Comparison of ENCODE assay signal across 18 mouse cellular contexts in genomic region chr4:41043961-41044360, GRCm38 (mm10). TPM values are rescaled to one million over a fixed set of nuclear protein-coding genes. Genes with fewer than 3 reads are reported as not detected.
A peak's percentile ranks its signal among the peaks of the same experiment; 100 is the strongest.
DNase-seq lines count a peak whose midpoint lies in the region; ATAC-seq and TF ChIP-seq lines count a peak whose summit lies in the region.
"Had no signal": no experiment of that assay in that cellular context is flagged by ENCODE, and none has a peak within 500 bp of the region (broad histone marks: within the 10 kb centered on the region; RNA-seq: fewer than 3 reads in every experiment).

No protein-coding gene starts in this region.

- no peaks in the 10 kb centered on the region for H3K9me3 ChIP-seq in kidney, embryonic 16.5 days (ENCODE audit: low read length)
- H3K9me3 ChIP-seq in E14TG2a.4 (ENCODE audit: low read length), result no peaks in the 10 kb centered on the region
- H3K9me3 ChIP-seq in MEL (replicated peaks; ENCODE audit: insufficient read depth, low read length), result no peaks in the 10 kb centered on the region
- no peaks in the 10 kb centered on the region for H3K9me3 ChIP-seq in hindbrain, embryonic 14.5 days (ENCODE audit: control insufficient read depth, low read length)
- no peaks in the 10 kb centered on the region for H3K9me3 ChIP-seq in forebrain, postnatal 0 days (ENCODE audit: low read length)
- H3K9me3 ChIP-seq: liver, embryonic 15.5 days had no signal

- 65% methylated on average over 5 of the region's 5 CpGs for WGBS in kidney, adult 2 months
- WGBS in kidney, embryonic 16.5 days, result 76% methylated on average over 5 of the region's 5 CpGs
- WGBS in hindbrain, embryonic 14.5 days, result 78% methylated on average over 5 of the region's 5 CpGs
- WGBS in forebrain, postnatal 0 days, result 81% methylated on average over 5 of the region's 5 CpGs

- peaks cover 6% of the 10 kb centered on the region; the same call in 1 of the 2 replicates for H3K4me1 ChIP-seq in kidney, adult 2 months (ENCODE audit: control insufficient read depth, insufficient read depth, low read length)
- peaks cover 16% of the 10 kb centered on the region for H3K4me1 ChIP-seq in kidney, embryonic 16.5 days (ENCODE audit: insufficient read depth, low read length)
- H3K4me1 ChIP-seq in E14TG2a.4 (replicated peaks; ENCODE audit: low read depth, low read length) (peaks cover 10% of the 10 kb centered on the region), MEL (ENCODE audit: control insufficient read depth in 1 of 2, insufficient read depth in 2 of 2, low read length in 2 of 2) (no peaks in the 10 kb centered on the region)
- H3K4me1 ChIP-seq in hindbrain, embryonic 14.5 days (replicated peaks; ENCODE audit: control insufficient read depth, insufficient read depth, low read length), result no peaks in the 10 kb centered on the region
- H3K4me1 ChIP-seq in forebrain, postnatal 0 days (ENCODE audit: insufficient read depth), result no peaks in the 10 kb centered on the region

- peak; percentile 28 for TF ChIP-seq RAD21 in MEL (IDR thresholded peaks at IDR 0.05; ENCODE audit: low read depth, low read length)

- ATAC-seq in kidney, embryonic 16.5 days (ENCODE audit: low FRiP score, low TSS enrichment), result no peak
- no peak for ATAC-seq in hindbrain, embryonic 14.5 days (ENCODE audit: low FRiP score)
- ATAC-seq in forebrain, postnatal 0 days, result no peak
- ATAC-seq: inflammation-experienced regulatory T-cells, adult 6 months had no signal

- H3K9ac ChIP-seq in kidney, embryonic 16.5 days (replicated peaks; ENCODE audit: low read length), result no peak overlapping the region
- H3K9ac ChIP-seq in MEL (ENCODE audit: control insufficient read depth, low read depth, low read length, poor library complexity, severe bottlenecking), result no peak overlapping the region
- no peak overlapping the region for H3K9ac ChIP-seq in hindbrain, embryonic 14.5 days
- H3K9ac ChIP-seq in forebrain, postnatal 0 days, result no peak overlapping the region
- H3K9ac ChIP-seq: liver, embryonic 15.5 days had no signal

- no peak overlapping the region for H3K4me3 ChIP-seq in kidney, adult 2 months (ENCODE audit: insufficient read depth, low read depth, low read length)
- H3K4me3 ChIP-seq in kidney, embryonic 16.5 days (ENCODE audit: low read length), result no peak overlapping the region
- H3K4me3 ChIP-seq in E14TG2a.4 (replicated peaks; ENCODE audit: low read length) (no peak overlapping the region), MEL (ENCODE audit: control insufficient read depth in 1 of 2, insufficient read depth in 1 of 2, low read depth in 2 of 2, low read length in 2 of 2) (no peak overlapping the region)
- no peak overlapping the region for H3K4me3 ChIP-seq in hindbrain, embryonic 14.5 days (replicated peaks; ENCODE audit: low read length)
- H3K4me3 ChIP-seq in forebrain, postnatal 0 days (ENCODE audit: low read depth, low read length), result no peak overlapping the region
- H3K4me3 ChIP-seq: erythroblast, embryonic 14.5 days; liver, embryonic 15.5 days had no signal

- H3K4me2 ChIP-seq in kidney, embryonic 16.5 days (replicated peaks; ENCODE audit: low read depth, low read length), result no peak overlapping the region
- H3K4me2 ChIP-seq in hindbrain, embryonic 14.5 days (replicated peaks), result no peak overlapping the region
- no peak overlapping the region for H3K4me2 ChIP-seq in forebrain, postnatal 0 days (ENCODE audit: low read depth)
- H3K4me2 ChIP-seq: liver, embryonic 15.5 days had no signal

- TF ChIP-seq CTCF in kidney, adult 2 months (conservative IDR thresholded peaks at IDR 0.05; ENCODE audit: insufficient read depth, insufficient read length, low read depth, low read length), result no peak; the same call in 1 of the 2 replicates
- TF ChIP-seq CTCF in E14TG2a.4 (conservative IDR thresholded peaks at IDR 0.05; ENCODE audit: low read length) (peak; percentile 22; the same call in 1 of the 2 replicates), MEL (IDR thresholded peaks at IDR 0.05 in 2 of 3, conservative IDR thresholded peaks at IDR 0.05 in 1 of 3; ENCODE audit: control insufficient read depth in 1 of 3, insufficient read depth in 1 of 3, low read depth in 2 of 3, low read length in 3 of 3, poor library complexity in 1 of 3, severe bottlenecking in 1 of 3) (peak in 2 of 3 experiments; percentile 35 to 40; a peak in 4 of 6 replicates)
- no peak for TF ChIP-seq CTCF in forebrain, postnatal 0 days (IDR thresholded peaks at IDR 0.05; ENCODE audit: low read depth)

- no peaks in the 10 kb centered on the region for H3K79me2 ChIP-seq in MEL (ENCODE audit: control insufficient read depth, insufficient read depth, low read length, poor library complexity)

- H3K27ac ChIP-seq in kidney, adult 2 months (ENCODE audit: insufficient read depth, low read depth, low read length), result no peak overlapping the region
- H3K27ac ChIP-seq in kidney, embryonic 16.5 days (ENCODE audit: low read length), result no peak overlapping the region
- H3K27ac ChIP-seq in MEL (ENCODE audit: control insufficient read depth, low read depth, low read length), result no peak overlapping the region
- H3K27ac ChIP-seq in hindbrain, embryonic 14.5 days, result no peak overlapping the region
- no peak overlapping the region for H3K27ac ChIP-seq in forebrain, postnatal 0 days (ENCODE audit: low read depth, low read length)
- H3K27ac ChIP-seq: liver, embryonic 15.5 days had no signal

- no peaks in the 10 kb centered on the region for H3K36me3 ChIP-seq in kidney, adult 2 months (ENCODE audit: control insufficient read depth, insufficient read depth, low read length)
- H3K36me3 ChIP-seq in kidney, embryonic 16.5 days (ENCODE audit: insufficient read depth, low read length), result no peaks in the 10 kb centered on the region
- H3K36me3 ChIP-seq in E14TG2a.4 (ENCODE audit: insufficient read depth, low read length), result no peaks in the 10 kb centered on the region
- no peaks in the 10 kb centered on the region for H3K36me3 ChIP-seq in MEL (ENCODE audit: control insufficient read depth in 1 of 2, insufficient read depth in 2 of 2, low read length in 2 of 2)
- H3K36me3 ChIP-seq in hindbrain, embryonic 14.5 days (replicated peaks; ENCODE audit: control insufficient read depth, insufficient read depth), result no peaks in the 10 kb centered on the region
- H3K36me3 ChIP-seq in forebrain, postnatal 0 days (ENCODE audit: insufficient read depth), result no peaks in the 10 kb centered on the region
- H3K36me3 ChIP-seq: liver, embryonic 15.5 days had no signal

- no peaks in the 10 kb centered on the region for H3K27me3 ChIP-seq in kidney, adult 2 months (replicated peaks; ENCODE audit: control insufficient read depth, insufficient read depth, low read length)
- 0 out of 2 replicates have a peak, but pooled peaks cover 2% of the 10 kb centered on the region for H3K27me3 ChIP-seq in kidney, embryonic 16.5 days (ENCODE audit: insufficient read depth, low read length)
- H3K27me3 ChIP-seq in E14TG2a.4 (ENCODE audit: insufficient read depth, low read length) (peaks cover 7% of the 10 kb centered on the region; the same call in 1 of the 2 replicates), MEL (ENCODE audit: control insufficient read depth in 1 of 2, insufficient read depth in 2 of 2, low read length in 2 of 2) (no peaks in the 10 kb centered on the region; a peak in 1 of 4 replicates)
- H3K27me3 ChIP-seq in hindbrain, embryonic 14.5 days (ENCODE audit: control insufficient read depth, insufficient read depth, low read length), result no peaks in the 10 kb centered on the region
- H3K27me3 ChIP-seq in forebrain, postnatal 0 days (ENCODE audit: insufficient read depth, low read length), result no peaks in the 10 kb centered on the region
- H3K27me3 ChIP-seq: liver, embryonic 15.5 days had no signal

- no peak for TF ChIP-seq POLR2A in kidney, adult 2 months (IDR thresholded peaks at IDR 0.05; ENCODE audit: low read depth, low read length)
- no peak for TF ChIP-seq POLR2A in MEL (IDR thresholded peaks at IDR 0.05; ENCODE audit: control insufficient read depth in 1 of 2, insufficient read depth in 1 of 2, low read depth in 1 of 2, low read length in 2 of 2, poor library complexity in 1 of 2)

- TF ChIP-seq EP300 in MEL (IDR thresholded peaks at IDR 0.05; ENCODE audit: low read depth in 1 of 2, low read length in 2 of 2), result no peak

- peak; percentile 75 for DNase-seq in kidney, adult 2 months
- no peak for DNase-seq in MEL (ENCODE audit: low read depth, low spot score)
- peak; percentile 47 for DNase-seq in kidney, postnatal 10 days
- DNase-seq in hindbrain, embryonic 14.5 days (ENCODE audit: low spot score), result no peak
- no peak for DNase-seq in forebrain, postnatal 0 days
- DNase-seq: adrenal gland, postnatal 25 days; cerebellum, postnatal 14 days; left cerebral cortex, postnatal 4 days; right cerebral cortex, adult 18-20 months had no signal

TF ChIP-seq in MEL, 35 proteins besides CTCF, POLR2A, EP300 and RAD21 (continues in another document):
- no peak for TF ChIP-seq JUND (IDR thresholded peaks at IDR 0.05; ENCODE audit: low read depth, low read length)
- no peak for TF ChIP-seq TAL1 (IDR thresholded peaks at IDR 0.05; ENCODE audit: low read length)
- TF ChIP-seq MEF2A (IDR thresholded peaks at IDR 0.05; ENCODE audit: extremely low read depth, insufficient replicate concordance, low read depth, low read length, poor library complexity, severe bottlenecking), result no peak
- no peak for TF ChIP-seq GATA1 (IDR thresholded peaks at IDR 0.05; ENCODE audit: low read depth, low read length)
- no peak for TF ChIP-seq TBP (IDR thresholded peaks at IDR 0.05; ENCODE audit: low read depth, low read length)
- no peak for TF ChIP-seq UBTF (IDR thresholded peaks at IDR 0.05; ENCODE audit: borderline replicate concordance, insufficient read depth, low read depth, low read length)

RNA-seq across cellular contexts. Expression of gene Aqp7, which starts 4.0 kb away (rescaled TPM):
- 30.1 and 30.6 TPM in 2 replicates for polyA plus RNA-seq in kidney, adult 2 months (2012; rRNA removed)
- 1.2 and 2.4 TPM in 2 replicates for polyA plus RNA-seq in kidney, embryonic 16.5 days (2015; fragmentation: Nextera tagmentation; extraction: Ambion mirVana)
- not detected in 2 replicates for total RNA-seq in MEL (2012; rRNA removed)
- under 1 TPM in 1 of 2 experiments, not detected in 1; 0.06 TPM for polyA plus RNA-seq in MEL (2012; ENCODE audit: insufficient read depth in 1 of 2, insufficient read length in 2 of 2, low read depth in 1 of 2, low replicate concordance in 2 of 2, missing spikeins in 1 of 2)
- not detected in 2 replicates for polyA plus RNA-seq in hindbrain, embryonic 14.5 days (2014; fragmentation: Nextera tagmentation; extraction: Ambion mirVana)
- not detected in 2 replicates for total RNA-seq in forebrain, postnatal 0 days (2014; rRNA removed)
- polyA plus RNA-seq in forebrain, postnatal 0 days (2015; fragmentation: Nextera tagmentation; extraction: Ambion mirVana), result not detected in 2 replicates
- total RNA-seq: hematopoietic stem cell, adult 5-6 weeks; layer of hippocampus, postnatal 25 days; left cerebral cortex, postnatal 4 days; megakaryocyte-erythroid progenitor cell, adult 5-6 weeks; neutrophil, adult 5-6 weeks had no signal
- polyA plus RNA-seq: erythroblast, embryonic 14.5 days had no signal

RNA-seq across cellular contexts. Expression of gene Aqp3, which starts 54.0 kb away (rescaled TPM):
- polyA plus RNA-seq in kidney, adult 2 months (2012; rRNA removed), result 311 and 352 TPM in 2 replicates
- 55.3 and 56.8 TPM in 2 replicates for polyA plus RNA-seq in kidney, embryonic 16.5 days (2015; fragmentation: Nextera tagmentation; extraction: Ambion mirVana)
- 0.10 and 0.12 TPM in 2 replicates for total RNA-seq in MEL (2012; rRNA removed)
- polyA plus RNA-seq in MEL (2012; ENCODE audit: insufficient read depth in 1 of 2, insufficient read length in 2 of 2, low read depth in 1 of 2, low replicate concordance in 2 of 2, missing spikeins in 1 of 2), result under 1 TPM in 1 of 2 experiments, not detected in 1; 0.42 TPM
- polyA plus RNA-seq in hindbrain, embryonic 14.5 days (2014; fragmentation: Nextera tagmentation; extraction: Ambion mirVana), result 0.17 TPM in 1 of 2 replicates, not detected in the other
- total RNA-seq in forebrain, postnatal 0 days (2014; rRNA removed), result 0.23 TPM in 1 of 2 replicates, not detected in the other
- polyA plus RNA-seq in forebrain, postnatal 0 days (2015; fragmentation: Nextera tagmentation; extraction: Ambion mirVana), result 0.13 and 0.36 TPM in 2 replicates
- total RNA-seq: adrenal gland, postnatal 25 days; hematopoietic stem cell, adult 5-6 weeks; layer of hippocampus, postnatal 25 days had no signal

Comparison
In these comparisons a context has a peak if more than half of its experiments do, and no peak if none do; other contexts are left out.
1. DNase-seq: peak in kidney, adult 2 months (single experiment) and kidney, postnatal 10 days (single experiment); none in MEL (single experiment), hindbrain, embryonic 14.5 days (single experiment) and forebrain, postnatal 0 days (single experiment).
2. CTCF ChIP-seq: peak in E14TG2a.4 (single experiment) and MEL (2 of 3); none in kidney, adult 2 months (single experiment) and forebrain, postnatal 0 days (single experiment).
3. RNA of gene Aqp3, which starts 54.0 kb away (polyA plus RNA-seq): 311 to 352 TPM in kidney, adult 2 months and 55.3 to 56.8 TPM in kidney, embryonic 16.5 days; 0.42 TPM in MEL, 0.13 to 0.36 TPM in forebrain, postnatal 0 days and 0.17 TPM in hindbrain, embryonic 14.5 days; every median in the first group is over 10 times any median in the second.